8 mouse cellular contexts compared by ENCODE assay signal in the genomic region with DNA sequence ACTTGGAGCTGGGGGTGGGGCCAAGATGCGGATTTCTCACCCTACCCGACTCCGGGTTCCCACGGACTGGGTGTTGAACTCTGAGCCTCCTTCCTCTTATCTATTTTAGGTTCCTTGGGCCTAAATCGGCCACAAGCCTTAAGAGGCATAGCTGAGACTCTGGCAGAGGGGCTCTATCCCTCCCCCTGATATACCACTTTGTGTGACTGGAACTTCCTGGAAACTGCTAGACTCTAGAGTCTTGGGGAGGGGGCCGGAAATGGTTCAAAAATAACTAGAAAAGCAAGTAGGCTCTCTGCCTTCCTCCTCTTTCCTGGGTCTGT. TPM values are rescaled to one million over a fixed set of nuclear protein-coding genes. Genes with fewer than 3 reads are reported as not detected.
DNase-seq lines count a peak whose midpoint lies in the region; ATAC-seq and TF ChIP-seq lines count a peak whose summit lies in the region.

No protein-coding gene starts in this region.

- H3K9me3 ChIP-seq in heart, embryonic 11.5 days (replicated peaks; ENCODE audit: control insufficient read depth, low read length), result no peaks in the 10 kb centered on the region
- no peaks in the 10 kb centered on the region for H3K9me3 ChIP-seq in kidney, embryonic 14.5 days (ENCODE audit: control insufficient read depth, low read length)

- DNase-seq in left cerebral cortex, adult 2 months (ENCODE audit: extremely low spot score in 1 of 2, low spot score in 2 of 2), result no peak
- no peak for DNase-seq in left cerebral cortex, postnatal 4 days
- peak; percentile 61 for DNase-seq in c-Kit-positive CD71-negative TER-119-negative erythroid progenitor cells, embryonic 14.5 days (ENCODE audit: low read depth)
- DNase-seq in lung, postnatal 10 days, result peak; percentile 63
- peak; percentile 53 to 70 for DNase-seq in spleen, adult 2 months (ENCODE audit: low read depth in 1 of 2, low spot score in 2 of 2)
- DNase-seq in MN1 (ENCODE audit: low spot score), result no peak

- no peaks in the 10 kb centered on the region for H3K27me3 ChIP-seq in heart, embryonic 11.5 days (ENCODE audit: control insufficient read depth, insufficient read depth, low read length)
- H3K27me3 ChIP-seq in kidney, embryonic 14.5 days (ENCODE audit: control insufficient read depth, insufficient read depth, low read length), result no peaks in the 10 kb centered on the region
- H3K27me3 ChIP-seq in spleen, adult 2 months (ENCODE audit: control insufficient read depth, insufficient read depth, low read length), result no peaks in the 10 kb centered on the region

- 5% methylated on average over 6 of the region's 6 CpGs for WGBS in heart, embryonic 11.5 days (ENCODE audit: insufficient replicate concordance)
- 15% methylated on average over 6 of the region's 6 CpGs for WGBS in kidney, embryonic 14.5 days
- 0% methylated on average over 6 of the region's 6 CpGs for WGBS in spleen, adult 2 months

- peaks cover 16% of the 10 kb centered on the region for H3K4me1 ChIP-seq in heart, embryonic 11.5 days (ENCODE audit: control insufficient read depth, insufficient read depth, low read length)
- H3K4me1 ChIP-seq in kidney, embryonic 14.5 days (ENCODE audit: control insufficient read depth, insufficient read depth, low read length), result peaks cover 9% of the 10 kb centered on the region
- peaks cover 35% of the 10 kb centered on the region for H3K4me1 ChIP-seq in spleen, adult 2 months (ENCODE audit: control insufficient read depth, insufficient read depth, insufficient read length)

- H3K36me3 ChIP-seq in heart, embryonic 11.5 days (ENCODE audit: control insufficient read depth, insufficient read depth, low read length), result no peaks in the 10 kb centered on the region
- no peaks in the 10 kb centered on the region for H3K36me3 ChIP-seq in kidney, embryonic 14.5 days (ENCODE audit: control insufficient read depth, insufficient read depth, low read length)
- no peaks in the 10 kb centered on the region for H3K36me3 ChIP-seq in spleen, adult 2 months (ENCODE audit: control insufficient read depth, insufficient read depth, low read length)

- peak overlapping the region; percentile 86 for H3K27ac ChIP-seq in left cerebral cortex, adult 2 months
- H3K27ac ChIP-seq in heart, embryonic 11.5 days (ENCODE audit: low read depth, low read length), result peak overlapping the region; percentile 77
- H3K27ac ChIP-seq in kidney, embryonic 14.5 days (ENCODE audit: low read depth, low read length), result peak overlapping the region; percentile 18; the same call in 1 of the 2 replicates
- H3K27ac ChIP-seq in spleen, adult 2 months (ENCODE audit: insufficient read depth, low read length), result peak overlapping the region; percentile 98

- TF ChIP-seq POLR2A in spleen, adult 2 months (IDR thresholded peaks at IDR 0.05; ENCODE audit: low read depth, low read length), result peak; percentile 38

- ATAC-seq in heart, embryonic 11.5 days (replicated peaks; ENCODE audit: insufficient number of reproducible peaks, low FRiP score, low TSS enrichment), result no peak
- ATAC-seq in kidney, embryonic 14.5 days (ENCODE audit: low FRiP score, low TSS enrichment), result no peak

- H3K4me2 ChIP-seq in heart, embryonic 11.5 days, result peak overlapping the region; percentile 98
- H3K4me2 ChIP-seq in kidney, embryonic 14.5 days (replicated peaks; ENCODE audit: low read depth, low read length), result peak overlapping the region; percentile 67

- H3K4me3 ChIP-seq in left cerebral cortex, adult 2 months, result peak overlapping the region; percentile 88
- H3K4me3 ChIP-seq in heart, embryonic 11.5 days (ENCODE audit: low read depth, low read length), result peak overlapping the region; percentile 84
- H3K4me3 ChIP-seq in kidney, embryonic 14.5 days (ENCODE audit: low read length), result peak overlapping the region; percentile 65
- H3K4me3 ChIP-seq in spleen, adult 2 months (ENCODE audit: extremely low read depth, insufficient read depth, insufficient read length), result peak overlapping the region; percentile 98

- H3K9ac ChIP-seq in heart, embryonic 11.5 days (ENCODE audit: low read depth, low read length), result peak overlapping the region; percentile 90
- H3K9ac ChIP-seq in kidney, embryonic 14.5 days (ENCODE audit: low read depth, low read length), result peak overlapping the region; percentile 61

- TF ChIP-seq CTCF in left cerebral cortex, adult 2 months (IDR thresholded peaks at IDR 0.05), result no peak
- no peak for TF ChIP-seq CTCF in spleen, adult 2 months (IDR thresholded peaks at IDR 0.05; ENCODE audit: extremely low read depth, insufficient read depth, insufficient read length, insufficient replicate concordance)

- intact Hi-C loops in left cerebral cortex, adult 2 months (cut with DNase I), result no loop called here
- intact Hi-C loops in left cerebral cortex, postnatal 4 days (cut with DNase I), result no loop called here

RNA-seq across cellular contexts. Expression of gene Slc44a2, which starts 1.0 kb away (rescaled TPM):
- total RNA-seq in left cerebral cortex, adult 2 months (2021), result 10 to 100 TPM; 47.5 to 53.6 TPM
- 10 to 100 TPM; 69.9 to 71.5 TPM for total RNA-seq in left cerebral cortex, postnatal 4 days (2021)
- 62.3 and 70.0 TPM in 2 replicates for polyA plus RNA-seq in heart, embryonic 11.5 days (2014; fragmentation: Nextera tagmentation; extraction: Ambion mirVana)
- 46.2 and 80.5 TPM in 2 replicates for polyA plus RNA-seq in kidney, embryonic 14.5 days (2014; fragmentation: Nextera tagmentation; extraction: Ambion mirVana)
- polyA plus RNA-seq in spleen, adult 2 months (2012; rRNA removed), result 166 and 184 TPM in 2 replicates

RNA-seq across cellular contexts. Expression of gene Ap1m2, which starts 9.3 kb away (rescaled TPM):
- total RNA-seq in left cerebral cortex, adult 2 months (2021), result 1 to 10 TPM; 1.2 to 2.4 TPM
- total RNA-seq in left cerebral cortex, postnatal 4 days (2021), result 1 to 10 TPM; 1.3 to 3.7 TPM
- polyA plus RNA-seq in heart, embryonic 11.5 days (2014; fragmentation: Nextera tagmentation; extraction: Ambion mirVana), result 0.55 and 1.1 TPM in 2 replicates
- 33.7 and 36.0 TPM in 2 replicates for polyA plus RNA-seq in kidney, embryonic 14.5 days (2014; fragmentation: Nextera tagmentation; extraction: Ambion mirVana)
- 2.0 and 2.5 TPM in 2 replicates for polyA plus RNA-seq in spleen, adult 2 months (2012; rRNA removed)

RNA-seq across cellular contexts. Expression of gene Cdkn2d, which starts 30.3 kb away (rescaled TPM):
- 10 to 100 TPM; 47.9 to 54.6 TPM for total RNA-seq in left cerebral cortex, adult 2 months (2021)
- total RNA-seq in left cerebral cortex, postnatal 4 days (2021), result 10 to 100 TPM; 58.3 to 63.6 TPM
- 88.4 and 99.8 TPM in 2 replicates for polyA plus RNA-seq in heart, embryonic 11.5 days (2014; fragmentation: Nextera tagmentation; extraction: Ambion mirVana)
- 45.3 and 56.2 TPM in 2 replicates for polyA plus RNA-seq in kidney, embryonic 14.5 days (2014; fragmentation: Nextera tagmentation; extraction: Ambion mirVana)
- polyA plus RNA-seq in spleen, adult 2 months (2012; rRNA removed), result 87.4 and 115 TPM in 2 replicates

RNA-seq across cellular contexts. Expression of gene Kri1, which starts 33.7 kb away (rescaled TPM):
- 10 to 100 TPM; 43.3 to 46.1 TPM for total RNA-seq in left cerebral cortex, adult 2 months (2021)
- 10 to 100 TPM; 46.7 to 49.2 TPM for total RNA-seq in left cerebral cortex, postnatal 4 days (2021)
- 9.9 and 12.3 TPM in 2 replicates for polyA plus RNA-seq in heart, embryonic 11.5 days (2014; fragmentation: Nextera tagmentation; extraction: Ambion mirVana)
- polyA plus RNA-seq in kidney, embryonic 14.5 days (2014; fragmentation: Nextera tagmentation; extraction: Ambion mirVana), result 15.3 and 18.6 TPM in 2 replicates
- polyA plus RNA-seq in spleen, adult 2 months (2012; rRNA removed), result 40.8 and 43.1 TPM in 2 replicates

RNA-seq across cellular contexts. Expression of gene Ilf3, which starts 46.2 kb away (rescaled TPM):
- 10 to 100 TPM; 83.8 TPM for total RNA-seq in left cerebral cortex, adult 2 months (2021)
- total RNA-seq in left cerebral cortex, postnatal 4 days (2021), result 100 to 1,000 TPM; 170 to 172 TPM
- polyA plus RNA-seq in heart, embryonic 11.5 days (2014; fragmentation: Nextera tagmentation; extraction: Ambion mirVana), result 120 and 138 TPM in 2 replicates
- polyA plus RNA-seq in kidney, embryonic 14.5 days (2014; fragmentation: Nextera tagmentation; extraction: Ambion mirVana), result 122 and 235 TPM in 2 replicates
- polyA plus RNA-seq in spleen, adult 2 months (2012; rRNA removed), result 54.2 and 59.6 TPM in 2 replicates

Comparison
In these comparisons a context has a peak if more than half of its experiments do, and no peak if none do; other contexts are left out.
1. DNase-seq: peak in c-Kit-positive CD71-negative TER-119-negative erythroid progenitor cells, embryonic 14.5 days (single experiment), lung, postnatal 10 days (single experiment) and spleen, adult 2 months (2 of 2); none in left cerebral cortex, adult 2 months (0 of 2), left cerebral cortex, postnatal 4 days (single experiment) and MN1 (single experiment).
2. H3K27ac ChIP-seq: peak in every context shown above with its lines; median percentile 98 in spleen, adult 2 months; 86 in left cerebral cortex, adult 2 months; 77 in heart, embryonic 11.5 days; 18 in kidney, embryonic 14.5 days.
3. Peak in every context shown above with its lines, with median percentiles within 50 percentile points of each other: H3K4me3 ChIP-seq.